Mouse (Mus musculus): Measurements from ENCODE around the gene Mfap4. TPM values are rescaled to one million over a fixed set of nuclear protein-coding genes. Genes with fewer than 3 reads are reported as not detected.

The Mfap4 gene
- total RNA-seq, 2 experiments from 2014 or later, result not detected

GRCm38 (mm10) chr11:61504713-61505257, 19.6 kb downstream of the Mfap4 start, which contains the start of gene B9d1:
Gene B9d1, plus strand, starts transcription at chr11:61505144.
- peak; percentile 95 for ATAC-seq (replicated peaks; ENCODE audit: poor library complexity)

GRCm38 (mm10) chr11:61514953-61515352, 29.7 kb downstream of the Mfap4 start:
- no peak for ATAC-seq (replicated peaks; ENCODE audit: poor library complexity)

DNA sequence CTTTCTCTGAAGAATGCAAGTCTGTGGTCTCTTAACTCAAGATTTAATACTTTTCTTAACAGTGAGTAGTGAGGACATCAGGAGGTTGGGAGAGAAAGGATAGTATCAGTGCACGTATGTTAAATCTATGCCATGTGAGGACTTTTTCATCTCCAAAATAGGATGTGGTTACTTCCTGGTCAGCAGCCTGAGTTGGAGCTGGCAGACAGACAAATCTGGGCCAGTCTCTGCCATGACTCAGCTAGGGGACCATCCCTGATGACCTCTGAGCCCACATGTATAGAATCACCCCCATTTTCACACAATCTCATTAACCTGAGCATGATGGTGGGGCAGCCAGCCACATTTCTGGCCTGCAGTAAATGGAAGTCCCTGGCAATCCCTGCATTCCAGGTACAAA, 32.7 kb downstream of the Mfap4 start:
- no peak for ATAC-seq (replicated peaks; ENCODE audit: poor library complexity)

DNA sequence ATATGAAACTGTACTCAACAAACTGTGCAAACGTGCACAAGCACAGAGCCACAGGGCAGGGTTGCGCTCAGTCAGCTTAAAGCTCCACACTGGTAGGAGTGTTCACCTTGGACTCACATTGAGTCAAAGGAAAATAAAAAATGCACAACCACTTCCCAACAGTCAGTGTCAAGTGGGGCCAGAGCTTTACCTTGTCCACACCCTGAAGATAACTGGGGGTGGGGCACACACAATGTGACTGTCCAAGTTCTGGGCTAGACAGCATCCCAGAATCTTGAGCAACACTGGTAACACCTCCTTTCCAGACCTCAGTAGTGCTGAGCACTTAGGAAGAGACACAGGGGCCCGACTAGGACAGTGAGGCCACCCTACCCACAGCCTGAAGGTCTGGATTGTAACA, 33.6 kb downstream of the Mfap4 start:
- no peak for ATAC-seq (replicated peaks; ENCODE audit: poor library complexity)

- ATAC-seq (replicated peaks; ENCODE audit: poor library complexity), result no peak
Observed at GRCm38 (mm10) chr11:61519484-61520107, 34.4 kb downstream of the Mfap4 start.

- ATAC-seq (replicated peaks; ENCODE audit: poor library complexity), result no peak
Observed at GRCm38 (mm10) chr11:61526872-61527271, 41.6 kb downstream of the Mfap4 start.

DNA sequence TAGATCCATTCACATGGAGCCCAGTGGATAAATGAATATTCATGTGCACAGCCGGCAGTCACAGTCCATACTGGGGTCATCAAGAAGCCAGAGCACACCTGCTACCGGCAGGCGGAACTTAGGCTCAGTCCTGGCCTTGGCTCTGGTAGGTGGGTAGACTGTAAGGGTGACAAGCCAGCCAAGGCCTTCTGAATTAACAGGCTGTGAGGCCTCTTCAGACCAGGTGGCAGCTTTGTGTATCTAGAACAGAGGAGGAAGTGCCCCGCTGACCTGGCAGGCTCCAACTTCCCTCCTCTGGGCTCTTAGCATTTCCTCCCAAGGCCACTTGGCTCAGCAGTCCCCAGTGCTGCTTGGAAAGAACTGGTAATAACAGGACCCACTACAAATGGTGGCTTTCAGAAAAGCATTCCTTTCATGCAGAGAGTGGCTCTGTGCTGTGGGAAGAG, 44.1 kb downstream of the Mfap4 start:
- no peak for ATAC-seq (replicated peaks; ENCODE audit: poor library complexity)

GRCm38 (mm10) chr11:61532820-61533219, 47.6 kb downstream of the Mfap4 start:
- no peak for ATAC-seq (replicated peaks; ENCODE audit: poor library complexity)

DNA sequence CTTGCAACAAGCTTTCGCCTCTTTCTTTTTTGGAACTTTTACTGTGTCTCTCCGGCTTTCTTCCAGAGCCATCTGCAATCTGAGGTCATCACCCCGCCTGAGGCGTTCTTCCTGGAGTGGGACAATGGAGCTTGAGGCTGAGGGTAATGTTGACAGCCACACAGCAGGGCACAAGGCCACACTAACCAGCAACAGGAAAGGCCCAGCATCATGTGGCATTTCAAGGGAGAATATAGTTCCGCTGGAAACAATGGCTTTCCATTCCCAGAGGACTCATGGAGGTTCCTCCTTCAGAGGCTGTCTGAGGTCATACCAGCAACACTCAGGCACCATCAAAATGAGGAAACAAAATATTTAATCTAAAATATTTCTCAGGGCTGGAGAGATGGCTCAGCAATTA, 48.3 kb downstream of the Mfap4 start:
- no peak for ATAC-seq (replicated peaks; ENCODE audit: poor library complexity)

DNA sequence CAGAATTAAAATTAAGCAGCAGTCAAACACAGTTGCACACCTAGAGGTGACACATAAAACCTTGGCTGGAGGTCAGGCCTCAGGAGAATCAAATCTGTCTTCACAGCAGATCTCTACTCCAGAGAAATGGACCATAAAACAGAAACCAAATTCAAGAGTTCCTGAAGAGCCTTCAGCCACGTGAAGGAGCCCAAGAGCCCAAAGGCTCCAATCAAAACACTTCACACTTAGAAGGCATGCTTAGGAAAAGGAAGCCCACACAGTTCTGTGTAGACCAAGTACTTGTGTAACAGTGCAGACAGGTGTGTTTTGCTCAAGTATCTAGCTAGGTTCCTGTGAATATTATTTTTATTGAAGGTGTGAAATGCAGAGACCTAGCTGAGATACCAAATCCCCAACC, 50.3 kb downstream of the Mfap4 start:
- no peak for ATAC-seq (replicated peaks; ENCODE audit: poor library complexity)

GRCm38 (mm10) chr11:61536952-61537351, 51.7 kb downstream of the Mfap4 start:
- ATAC-seq (replicated peaks; ENCODE audit: poor library complexity), result no peak

GRCm38 (mm10) chr11:61537362-61537761, 52.1 kb downstream of the Mfap4 start:
- no peak for ATAC-seq (replicated peaks; ENCODE audit: poor library complexity)

Other genes with a start within 250 kb of the Mfap4 start
- gene Aldh3a2, start 218.0 kb upstream of the Mfap4 start, total RNA-seq (2015), result 20.2 and 25.5 TPM in 2 replicates
- gene Aldh3a2, start 218.0 kb upstream of the Mfap4 start, total RNA-seq (2017), result 17.3 and 17.6 TPM in 2 replicates
- gene Slc47a2, start 142.6 kb upstream of the Mfap4 start, total RNA-seq (2015), result not detected in 2 replicates
- gene Slc47a2, start 142.6 kb upstream of the Mfap4 start, total RNA-seq (2017), result not detected in 2 replicates
- not detected in 2 replicates for gene Slc47a1, start 107.1 kb upstream of the Mfap4 start, total RNA-seq (2015)
- not detected in 2 replicates for gene Slc47a1, start 107.1 kb upstream of the Mfap4 start, total RNA-seq (2017)
- not detected in 2 replicates for gene Rnf112, start 31.3 kb upstream of the Mfap4 start, total RNA-seq (2015)
- gene Rnf112, start 31.3 kb upstream of the Mfap4 start, total RNA-seq (2017), result not detected in 2 replicates
- gene Mapk7, start 9.0 kb downstream of the Mfap4 start, total RNA-seq (2015), result 6.2 and 7.9 TPM in 2 replicates
- 10.3 and 12.0 TPM in 2 replicates for gene Mapk7, start 9.0 kb downstream of the Mfap4 start, total RNA-seq (2017)
- gene B9d1, start 19.7 kb downstream of the Mfap4 start, total RNA-seq (2015), result 0.49 and 1.3 TPM in 2 replicates
- gene B9d1, start 19.7 kb downstream of the Mfap4 start, total RNA-seq (2017), result 0.92 TPM in 1 of 2 replicates, not detected in the other
- 0.05 TPM in 1 of 2 replicates, not detected in the other for gene Epn2, start 94.3 kb downstream of the Mfap4 start, total RNA-seq (2015)
- gene Epn2, start 94.3 kb downstream of the Mfap4 start, total RNA-seq (2017), result 0.34 TPM in 1 of 2 replicates, not detected in the other
- gene Grap, start 167.8 kb downstream of the Mfap4 start, total RNA-seq (2015), result 0.07 and 0.73 TPM in 2 replicates
- gene Grap, start 167.8 kb downstream of the Mfap4 start, total RNA-seq (2017), result 0.37 and 1.4 TPM in 2 replicates
- not detected in 2 replicates for gene Fam83g, start 198.7 kb downstream of the Mfap4 start, total RNA-seq (2015)
- gene Fam83g, start 198.7 kb downstream of the Mfap4 start, total RNA-seq (2017), result 0.10 TPM in 1 of 2 replicates, not detected in the other
- gene Slc5a10, start 235.4 kb downstream of the Mfap4 start, total RNA-seq (2015), result not detected in 2 replicates
- not detected in 2 replicates for gene Slc5a10, start 235.4 kb downstream of the Mfap4 start, total RNA-seq (2017)